Mouse (Mus musculus): ENCODE measurements around the gene S100a2. TPM values are rescaled to one million over a fixed set of nuclear protein-coding genes. Genes with fewer than 3 reads are reported as not detected.

Gene S100a2
- total RNA-seq, 4 experiments from 2014 or later: not detected

GRCm38 (mm10) chr3:90596810-90597209 is 6.8 kb downstream of the S100a2 start:
- no peak for DNase-seq

- DNase-seq: no peak
Observed at GRCm38 (mm10) chr3:90597736-90598135, 7.7 kb downstream of the S100a2 start.

- no peak for DNase-seq
Observed at GRCm38 (mm10) chr3:90598212-90598611, 8.2 kb downstream of the S100a2 start.

GRCm38 (mm10) chr3:90599401-90599800 is 9.4 kb downstream of the S100a2 start:
- DNase-seq: no peak

- no peak for DNase-seq
Observed at GRCm38 (mm10) chr3:90600036-90600435, 10.0 kb downstream of the S100a2 start.

GRCm38 (mm10) chr3:90600458-90601195 is 10.6 kb downstream of the S100a2 start:
- DNase-seq: no peak

- no peak for DNase-seq
Observed at GRCm38 (mm10) chr3:90601486-90602110, 11.6 kb downstream of the S100a2 start, which contains the start of gene Gm42674. Gm42674 (plus strand) TSS chr3:90601904.

GRCm38 (mm10) chr3:90603623-90604022 is 13.6 kb downstream of the S100a2 start, which contains the start of gene S100a4:
S100a4 (plus strand) TSS chr3:90603771.
- DNase-seq: no peak

GRCm38 (mm10) chr3:90604416-90604815 is 14.4 kb downstream of the S100a2 start:
- peak; percentile 84 for DNase-seq

GRCm38 (mm10) chr3:90605049-90605448 is 15.0 kb downstream of the S100a2 start:
- DNase-seq: no peak

GRCm38 (mm10) chr3:90605736-90606135 is 15.7 kb downstream of the S100a2 start:
- no peak for DNase-seq

- no peak for DNase-seq
Observed at GRCm38 (mm10) chr3:90606185-90606584, 16.1 kb downstream of the S100a2 start.

- no peak for DNase-seq
Observed at GRCm38 (mm10) chr3:90607361-90607760, 17.3 kb downstream of the S100a2 start.

- no peak for DNase-seq
Observed at GRCm38 (mm10) chr3:90608223-90608622, 18.2 kb downstream of the S100a2 start, which contains the start of gene S100a5. S100a5 (plus strand) TSS chr3:90608523.

- no peak for DNase-seq
Observed at GRCm38 (mm10) chr3:90609102-90609501, 19.1 kb downstream of the S100a2 start.

- DNase-seq: no peak
Observed at GRCm38 (mm10) chr3:90611494-90611893, 21.4 kb downstream of the S100a2 start.

- no peak for DNase-seq
Observed at GRCm38 (mm10) chr3:90612061-90612460, 22.0 kb downstream of the S100a2 start.

GRCm38 (mm10) chr3:90612728-90613291 is 22.8 kb downstream of the S100a2 start, which contains the start of gene S100a6:
S100a6 (plus strand) TSS chr3:90612882.
- DNase-seq: peak; percentile 28

- no peak for DNase-seq
Observed at GRCm38 (mm10) chr3:90613461-90614147, 23.6 kb downstream of the S100a2 start.

GRCm38 (mm10) chr3:90614148-90614530 is 24.1 kb downstream of the S100a2 start:
- DNase-seq: no peak

GRCm38 (mm10) chr3:90614611-90615251 is 24.7 kb downstream of the S100a2 start:
- DNase-seq: no peak

- DNase-seq: peak; percentile 61
Observed at GRCm38 (mm10) chr3:90615415-90615814, 25.4 kb downstream of the S100a2 start.
